Mouse (Mus musculus) layer of hippocampus, adult 18-20 months (tissue): Measurements from ENCODE around the gene Pou3f3. TPM values are rescaled to one million over a fixed set of nuclear protein-coding genes. Genes with fewer than 3 reads are reported as not detected.

Source experiments
- DNase-seq, 2 experiments: peaks; one replicate each; pipeline ENCODE4 v3.0.0; 2022; ENCODE audit warnings: low spot score in 2 of 2
- total RNA-seq, 2 experiments: library from RNA; stranded (reverse); gene quantifications; 2 replicates each; pipeline ENCODE4 v1.2.3; 2021

Gene Pou3f3
- total RNA-seq, 2 experiments from 2014 or later: 67.0 to 70.0 TPM

DNA sequence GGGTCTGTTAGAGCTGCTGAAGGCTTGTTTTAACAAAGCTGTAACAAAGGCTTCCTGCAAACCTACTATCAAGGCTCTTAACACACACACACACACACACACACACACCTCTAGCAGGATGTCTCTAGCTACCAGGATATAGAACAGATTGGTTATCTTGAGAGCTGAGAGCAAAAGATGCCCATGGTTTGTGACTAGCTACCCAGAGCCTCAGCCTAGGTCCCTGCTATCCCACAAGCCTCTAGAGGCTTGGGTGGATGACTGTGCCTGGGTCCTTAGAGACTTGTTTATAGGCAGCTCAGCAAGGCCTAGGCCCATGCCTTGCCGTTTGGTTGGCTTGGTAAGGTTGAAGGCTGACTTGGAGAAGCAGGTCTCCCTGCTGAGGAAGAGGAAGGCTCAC lies 13.5 kb downstream of the Pou3f3 start:
- no peak for DNase-seq

- no peak for DNase-seq
Observed at GRCm38 (mm10) chr1:42709431-42710160, 14.0 kb downstream of the Pou3f3 start.

DNA sequence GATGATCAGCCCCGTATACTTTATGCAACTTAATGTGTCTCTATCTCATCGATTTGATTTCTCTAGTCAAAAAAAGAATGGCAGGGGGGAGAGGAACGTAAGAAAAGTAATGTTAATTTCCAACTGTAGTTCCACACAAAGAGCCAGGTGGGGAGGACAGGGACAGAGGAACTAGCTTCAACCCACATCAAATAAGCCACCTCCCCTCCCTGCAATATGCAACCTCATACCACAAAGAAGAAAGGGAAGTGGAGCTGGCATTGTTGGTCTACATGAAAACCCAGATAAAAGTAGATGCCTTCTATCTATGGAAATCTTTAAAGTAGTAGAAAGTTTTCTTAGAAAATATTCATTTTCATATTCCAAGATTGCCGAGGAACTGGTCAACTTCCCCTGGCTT lies 14.7 kb downstream of the Pou3f3 start:
- no peak for DNase-seq

- no peak for DNase-seq
Observed at GRCm38 (mm10) chr1:42710995-42711394, 15.4 kb downstream of the Pou3f3 start.

- no peak for DNase-seq
Observed at GRCm38 (mm10) chr1:42711456-42712310, 16.1 kb downstream of the Pou3f3 start.

DNA sequence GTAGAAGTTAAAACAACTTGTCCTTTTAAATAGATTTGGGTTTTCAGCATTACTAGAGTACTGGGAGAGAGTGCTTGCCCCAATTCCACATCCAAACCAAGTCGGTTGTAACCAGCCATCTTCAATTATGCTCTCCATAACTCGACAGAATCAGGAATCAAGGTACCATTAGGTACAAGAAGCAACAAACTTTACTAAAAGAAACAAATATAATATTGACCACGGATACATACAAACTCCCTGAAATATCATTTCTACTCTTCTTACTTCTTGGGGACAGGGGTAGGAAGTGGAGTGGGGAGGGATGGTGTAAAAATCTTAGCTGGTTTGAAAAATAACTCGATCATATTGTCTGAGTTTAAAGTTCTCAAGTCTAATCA lies 16.7 kb downstream of the Pou3f3 start:
- no peak for DNase-seq

GRCm38 (mm10) chr1:42713104-42713932 lies 17.8 kb downstream of the Pou3f3 start:
- no peak for DNase-seq

DNA sequence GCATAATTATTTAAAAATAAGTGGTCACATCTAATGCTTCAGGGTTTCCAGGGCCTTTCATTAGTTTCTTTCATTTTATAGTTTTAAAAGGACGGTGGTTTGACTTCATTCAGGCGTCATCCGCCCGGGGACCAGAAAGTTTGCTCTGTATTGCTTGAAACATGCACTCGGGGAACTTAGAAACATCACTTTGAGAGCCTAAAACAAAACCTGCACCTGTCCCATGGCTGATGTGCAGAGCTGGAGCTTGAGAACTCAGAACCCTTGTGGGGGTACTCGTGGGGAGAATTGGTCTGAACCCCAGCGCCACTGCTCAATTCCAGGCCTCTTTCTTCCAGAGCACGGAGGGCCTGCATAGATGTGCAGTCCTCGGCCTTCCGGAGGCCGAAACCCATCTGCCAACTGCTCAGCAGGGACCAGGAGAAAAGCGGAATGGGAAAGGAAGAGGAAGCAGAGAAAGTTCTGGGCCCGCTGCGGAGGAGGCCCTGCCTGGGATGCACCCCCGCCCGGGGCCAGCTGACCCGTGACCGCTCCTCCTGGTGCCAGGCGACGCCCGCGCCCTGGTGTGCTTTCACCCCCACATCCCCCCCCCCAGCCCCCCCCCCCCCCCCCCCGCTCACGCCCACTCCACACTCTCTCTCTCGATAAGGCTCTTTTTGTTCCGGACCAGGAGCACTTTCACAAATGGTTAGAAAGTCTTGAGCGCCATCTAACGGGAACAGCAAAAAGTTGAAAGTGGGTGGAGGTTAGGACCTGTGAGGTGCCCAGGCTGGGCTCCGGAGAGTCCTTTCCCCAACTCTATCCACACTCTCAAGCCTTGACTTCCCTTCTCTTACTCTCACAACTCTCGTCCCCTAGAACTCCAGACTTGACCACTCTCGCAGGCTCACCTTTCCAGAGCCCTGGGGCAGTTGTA lies 18.7 kb downstream of the Pou3f3 start:
- DNase-seq: peak in 1 of 2 experiments; percentile 80

- no peak for DNase-seq
Observed at GRCm38 (mm10) chr1:42718549-42718948, 23.0 kb downstream of the Pou3f3 start.

DNA sequence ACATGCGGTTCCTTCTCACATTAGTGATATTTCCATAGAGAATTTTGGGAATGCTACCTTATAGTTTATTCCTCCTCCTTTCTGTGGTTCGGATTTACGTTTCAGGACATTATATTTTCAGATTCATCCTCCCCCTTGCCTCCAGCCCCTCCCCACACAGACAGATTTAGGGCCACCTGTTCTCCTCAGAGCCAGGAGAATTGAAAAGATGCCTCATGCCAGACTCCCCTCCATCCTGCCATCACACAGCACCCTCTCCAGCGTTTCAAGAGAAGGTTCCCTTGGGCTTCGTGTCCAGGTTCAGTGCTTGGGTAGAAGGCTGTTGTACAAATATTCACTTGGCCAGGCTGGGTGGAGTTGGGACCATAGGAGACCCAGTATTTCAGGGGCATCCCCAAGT lies 25.8 kb downstream of the Pou3f3 start:
- no peak for DNase-seq

DNA sequence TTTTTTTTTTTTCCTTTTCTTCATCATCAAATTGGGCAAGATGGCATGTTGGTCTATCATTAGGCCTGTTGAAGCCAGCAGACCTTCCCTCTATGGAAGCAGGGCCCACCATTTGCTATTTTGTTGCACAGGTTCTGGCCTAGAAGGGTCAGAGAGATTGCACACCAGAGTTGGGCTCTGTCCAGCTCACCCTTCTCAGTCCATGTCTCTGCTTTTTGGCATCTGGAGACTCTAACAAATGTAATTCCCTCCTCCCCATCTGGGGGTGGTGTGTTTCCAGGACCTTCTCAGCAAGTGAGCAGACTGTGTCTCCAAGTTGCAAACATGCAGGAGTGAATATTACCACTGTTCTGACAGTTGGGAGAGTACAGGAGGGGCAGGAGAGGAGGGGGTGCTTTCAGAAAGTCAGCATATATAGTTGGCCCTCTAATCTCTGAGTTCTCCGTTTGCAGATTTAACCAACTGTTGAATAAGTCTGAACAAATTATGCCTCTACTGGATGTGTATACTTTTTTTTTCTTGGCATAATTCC lies 28.3 kb downstream of the Pou3f3 start:
- no peak for DNase-seq

DNA sequence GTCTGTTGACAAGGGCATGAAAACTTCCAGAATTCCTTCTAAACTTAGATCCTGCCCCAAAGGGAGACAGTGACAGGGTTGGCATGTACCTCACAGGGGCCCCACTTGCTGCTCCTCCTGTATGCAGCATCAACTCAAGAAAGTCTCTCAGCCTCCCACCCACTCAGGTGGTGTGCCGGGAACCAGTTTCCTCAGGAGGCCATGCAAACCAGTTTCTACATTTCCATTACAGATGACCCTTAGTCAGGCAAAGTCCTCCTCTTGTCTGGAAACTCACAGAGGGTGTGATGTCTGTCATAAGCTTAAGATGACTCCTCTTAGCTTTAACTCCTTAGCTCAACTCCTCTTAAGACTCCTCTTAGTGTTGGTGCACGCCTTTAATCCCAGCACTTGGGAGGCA lies 29.3 kb downstream of the Pou3f3 start:
- DNase-seq: no peak

GRCm38 (mm10) chr1:42727161-42727560 lies 31.6 kb downstream of the Pou3f3 start:
- no peak for DNase-seq

DNA sequence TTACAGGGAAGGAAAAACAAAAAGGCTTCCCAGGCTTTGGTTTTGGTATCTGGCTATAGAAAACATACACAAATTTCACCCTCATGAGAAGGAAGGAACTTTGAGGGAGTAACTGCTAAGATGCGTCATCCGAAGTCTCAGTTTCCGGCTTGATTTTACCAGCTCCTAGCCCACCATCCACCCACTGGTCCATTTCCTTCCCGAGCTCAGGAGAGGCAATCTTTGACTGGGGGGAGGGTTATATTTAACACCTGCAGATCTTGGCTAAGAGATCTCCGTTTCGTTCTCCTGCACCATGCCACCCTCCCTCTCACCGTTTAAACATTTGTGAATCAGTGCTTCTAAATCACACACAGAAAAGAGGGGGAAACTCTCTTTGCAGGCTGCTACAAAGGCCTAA lies 32.1 kb downstream of the Pou3f3 start:
- no peak for DNase-seq

DNA sequence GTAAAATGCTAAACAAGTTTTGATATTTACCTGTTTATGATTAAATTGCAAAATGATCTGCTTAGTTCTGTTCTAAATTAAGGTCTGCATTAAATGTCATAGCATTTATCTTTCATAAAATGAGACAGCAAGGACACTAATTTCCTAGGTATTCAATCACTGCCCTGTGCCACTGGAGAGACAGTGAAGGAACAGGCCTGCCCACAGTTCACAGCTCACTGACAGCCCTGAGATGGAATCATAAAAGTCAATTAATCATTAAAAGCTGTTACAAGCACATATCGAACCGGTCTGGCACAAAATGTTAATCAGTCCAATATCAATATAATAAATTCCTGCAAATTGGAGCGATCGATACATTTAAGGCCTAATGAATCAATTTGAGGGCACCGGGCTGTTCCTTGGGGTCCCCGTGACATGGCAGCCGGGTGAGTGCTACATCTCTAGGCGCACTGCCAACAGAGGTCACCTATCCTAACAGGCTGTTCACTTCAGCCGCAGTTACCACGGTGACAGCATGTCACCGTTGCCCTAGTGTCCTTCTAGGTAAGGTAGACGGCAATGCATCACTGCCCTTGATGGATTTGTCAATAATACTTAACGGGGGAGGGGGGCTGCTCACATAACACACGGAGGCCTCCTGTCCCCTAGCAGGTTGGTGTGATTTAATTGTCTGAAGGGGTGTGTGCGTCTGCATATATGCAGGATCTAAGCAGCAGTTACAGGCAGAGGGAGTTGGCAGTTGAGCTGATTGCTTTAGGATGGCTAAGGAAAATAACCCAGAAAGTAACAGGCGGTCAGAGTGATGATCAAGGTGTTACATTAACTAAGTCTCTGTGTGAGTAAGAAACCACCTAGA lies 46.0 kb downstream of the Pou3f3 start:
- no peak for DNase-seq

- DNase-seq: no peak
Observed at GRCm38 (mm10) chr1:42742242-42742560, 46.6 kb downstream of the Pou3f3 start.

GRCm38 (mm10) chr1:42745047-42745446 lies 49.5 kb downstream of the Pou3f3 start:
- DNase-seq: no peak

GRCm38 (mm10) chr1:42749536-42750292 lies 54.1 kb downstream of the Pou3f3 start:
- DNase-seq: no peak
